Mouse (Mus musculus): ENCODE results near the gene Fam173b. TPM values are rescaled to one million over a fixed set of nuclear protein-coding genes. Genes with fewer than 3 reads are reported as not detected.
A peak's percentile ranks its signal among the peaks of the same experiment; 100 is the strongest.
"Not testable (repeated sequence)": the region's sequence is repeated elsewhere in the genome, so short reads cannot be mapped to it uniquely, and the experiment has no call there.

Gene Fam173b
- polyA plus RNA-seq, 1 experiment from 2014 or later = 13.6 TPM

DNA sequence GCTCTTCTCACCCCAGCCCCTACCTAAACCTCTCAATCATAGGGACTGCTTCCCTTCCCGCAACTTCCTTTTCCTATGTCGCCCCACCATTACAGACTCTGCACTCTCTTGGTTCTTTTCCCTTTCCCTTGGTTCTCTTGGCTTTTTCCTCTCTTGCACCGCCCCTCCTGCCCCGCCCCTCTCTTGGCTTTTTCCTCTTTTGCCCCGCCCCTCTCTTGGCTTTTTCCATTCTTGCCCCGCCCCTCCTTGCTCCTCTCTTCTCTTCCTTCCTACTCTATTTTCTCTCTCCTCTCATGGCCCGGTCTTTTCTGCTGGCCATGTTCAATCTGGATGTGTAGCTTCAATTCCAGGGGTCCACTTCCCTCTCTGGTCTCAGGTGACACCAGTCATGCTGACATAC, 34.2 kb upstream of the Fam173b start:
- no peak for ATAC-seq (ENCODE audit: insufficient read depth, low FRiP score, low TSS enrichment)
- Histone ChIP-seq H3K27me3 (ENCODE audit: control insufficient read depth, insufficient read depth, low read length) (no peaks in the 10 kb centered on the region), H3K9me3 (ENCODE audit: control insufficient read depth, low read length) (no peaks in the 10 kb centered on the region), H3K36me3 (ENCODE audit: control insufficient read depth, insufficient read depth, low read length) (no peaks in the 10 kb centered on the region), H3K4me2 (ENCODE audit: low read depth) (no peak overlapping the region), H3K9ac (ENCODE audit: low read length) (no peak overlapping the region), H3K4me3 (ENCODE audit: low read depth, low read length) (no peak overlapping the region), H3K4me1 (ENCODE audit: control insufficient read depth, insufficient read depth, low read length) (0 out of 2 replicates have a peak, but pooled peaks cover 4% of the 10 kb centered on the region), H3K27ac (ENCODE audit: low read depth, low read length) (no peak overlapping the region)
- 67% methylated on average over 7 of the region's 7 CpGs for WGBS
- no peak for DNase-seq (ENCODE audit: low spot score)

DNA sequence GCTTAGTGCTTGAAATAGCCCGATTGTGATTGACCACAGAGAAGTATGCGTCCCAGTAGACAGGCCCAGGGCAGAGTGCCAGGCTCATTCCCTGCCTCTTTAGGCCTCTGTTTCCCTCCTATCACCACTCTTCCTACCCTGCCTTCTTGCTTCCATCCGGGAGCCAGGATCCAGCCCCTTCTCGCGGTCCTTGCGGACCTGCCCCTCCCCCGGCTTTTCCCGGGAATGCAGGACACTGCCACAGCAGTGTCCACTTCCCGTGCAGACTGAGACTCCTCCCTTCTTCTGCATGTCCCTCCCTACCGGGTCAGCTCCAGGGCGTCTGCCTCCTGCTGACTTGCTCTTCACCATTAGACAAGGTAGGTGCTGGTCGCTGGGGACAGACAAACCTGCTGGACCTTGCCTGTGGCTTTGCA, 33.1 kb upstream of the Fam173b start:
- Histone ChIP-seq H3K27me3 (ENCODE audit: control insufficient read depth, insufficient read depth, low read length) (no peaks in the 10 kb centered on the region), H3K4me1 (ENCODE audit: control insufficient read depth, insufficient read depth, low read length) (0 out of 2 replicates have a peak, but pooled peaks cover 4% of the 10 kb centered on the region), H3K27ac (ENCODE audit: low read depth, low read length) (no peak overlapping the region), H3K9me3 (ENCODE audit: control insufficient read depth, low read length) (no peaks in the 10 kb centered on the region), H3K36me3 (ENCODE audit: control insufficient read depth, insufficient read depth, low read length) (no peaks in the 10 kb centered on the region), H3K9ac (ENCODE audit: low read length) (no peak overlapping the region), H3K4me2 (ENCODE audit: low read depth) (no peak overlapping the region), H3K4me3 (ENCODE audit: low read depth, low read length) (no peak overlapping the region)
- ATAC-seq (ENCODE audit: insufficient read depth, low FRiP score, low TSS enrichment) (no peak), DNase-seq (ENCODE audit: low spot score) (peak; percentile 43)
- WGBS = 25% methylated on average over 12 of the region's 12 CpGs

DNA sequence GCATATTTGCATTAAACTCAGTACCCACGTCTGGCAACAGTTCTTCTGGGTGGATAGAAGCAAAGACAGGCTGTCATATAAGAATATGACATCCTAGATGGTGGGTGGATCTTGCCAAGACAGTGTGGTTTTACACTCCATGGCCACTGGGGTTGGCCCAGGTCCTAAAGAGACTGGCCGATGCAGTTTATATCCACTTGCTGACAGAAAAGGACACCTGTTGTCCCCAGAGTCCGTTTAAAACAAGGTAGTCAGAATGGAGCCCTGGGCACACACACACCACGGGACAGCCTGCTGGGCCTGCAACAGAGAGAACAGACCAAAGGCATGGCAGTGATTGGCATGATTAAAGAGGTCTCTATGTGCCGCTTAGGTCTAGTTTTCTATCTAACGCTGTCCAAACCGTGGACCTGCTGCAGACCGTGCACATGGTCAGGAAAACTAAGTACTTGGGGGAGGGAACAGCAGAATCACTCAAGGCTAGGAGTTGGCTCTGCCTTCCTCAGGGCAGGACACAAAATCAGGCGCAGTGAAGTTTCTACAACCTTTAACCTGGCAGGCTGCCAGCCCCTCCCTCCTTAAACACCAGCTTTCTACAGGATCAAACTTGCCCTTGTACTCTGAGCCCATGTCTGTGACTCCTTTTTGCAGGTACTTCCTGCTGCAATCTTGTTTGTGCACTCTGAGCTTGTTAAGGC, 32.2 kb upstream of the Fam173b start:
- no peak overlapping the region for H3K27ac ChIP-seq (ENCODE audit: low read depth, low read length)
- H3K9ac ChIP-seq (ENCODE audit: low read length) = no peak overlapping the region
- H3K4me3 ChIP-seq (ENCODE audit: low read depth, low read length) = no peak overlapping the region
- H3K4me1 ChIP-seq (ENCODE audit: control insufficient read depth, insufficient read depth, low read length) = 0 out of 2 replicates have a peak, but pooled peaks cover 4% of the 10 kb centered on the region
- no peaks in the 10 kb centered on the region for H3K27me3 ChIP-seq (ENCODE audit: control insufficient read depth, insufficient read depth, low read length)
- H3K9me3 ChIP-seq (ENCODE audit: control insufficient read depth, low read length) = no peaks in the 10 kb centered on the region
- ATAC-seq (ENCODE audit: insufficient read depth, low FRiP score, low TSS enrichment) = no peak
- H3K36me3 ChIP-seq (ENCODE audit: control insufficient read depth, insufficient read depth, low read length) = no peaks in the 10 kb centered on the region
- 68% methylated on average over 9 of the region's 9 CpGs for WGBS
- no peak for DNase-seq (ENCODE audit: low spot score)
- H3K4me2 ChIP-seq (ENCODE audit: low read depth) = no peak overlapping the region

DNA sequence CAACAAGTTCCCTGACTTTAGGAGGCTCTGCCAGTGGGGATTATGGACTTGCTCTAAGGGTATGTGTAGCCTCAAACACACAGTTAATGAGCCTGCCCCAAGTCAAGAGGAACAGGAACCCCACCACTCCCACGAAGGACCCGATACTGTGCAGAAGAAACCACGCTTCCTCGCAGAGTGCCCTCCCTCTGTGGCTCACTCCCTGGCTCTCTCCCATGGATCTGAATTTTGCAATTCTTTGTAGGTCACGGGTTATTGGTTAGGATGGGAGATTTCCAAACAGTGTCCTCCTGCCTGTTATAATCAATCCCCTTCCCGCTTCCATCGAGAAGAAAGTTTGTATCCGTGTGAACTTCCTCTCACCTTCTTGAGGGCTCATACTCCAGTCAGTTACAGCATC, 30.7 kb upstream of the Fam173b start:
- Histone ChIP-seq H3K4me3 (ENCODE audit: low read depth, low read length) (no peak overlapping the region), H3K27me3 (ENCODE audit: control insufficient read depth, insufficient read depth, low read length) (no peaks in the 10 kb centered on the region), H3K9me3 (ENCODE audit: control insufficient read depth, low read length) (no peaks in the 10 kb centered on the region), H3K36me3 (ENCODE audit: control insufficient read depth, insufficient read depth, low read length) (no peaks in the 10 kb centered on the region), H3K9ac (ENCODE audit: low read length) (no peak overlapping the region), H3K4me1 (ENCODE audit: control insufficient read depth, insufficient read depth, low read length) (0 out of 2 replicates have a peak, but pooled peaks cover 4% of the 10 kb centered on the region), H3K4me2 (ENCODE audit: low read depth) (no peak overlapping the region), H3K27ac (ENCODE audit: low read depth, low read length) (no peak overlapping the region)
- ATAC-seq (ENCODE audit: insufficient read depth, low FRiP score, low TSS enrichment) = no peak
- WGBS = 89% methylated on average over 8 of the region's 8 CpGs
- no peak for DNase-seq (ENCODE audit: low spot score)

DNA sequence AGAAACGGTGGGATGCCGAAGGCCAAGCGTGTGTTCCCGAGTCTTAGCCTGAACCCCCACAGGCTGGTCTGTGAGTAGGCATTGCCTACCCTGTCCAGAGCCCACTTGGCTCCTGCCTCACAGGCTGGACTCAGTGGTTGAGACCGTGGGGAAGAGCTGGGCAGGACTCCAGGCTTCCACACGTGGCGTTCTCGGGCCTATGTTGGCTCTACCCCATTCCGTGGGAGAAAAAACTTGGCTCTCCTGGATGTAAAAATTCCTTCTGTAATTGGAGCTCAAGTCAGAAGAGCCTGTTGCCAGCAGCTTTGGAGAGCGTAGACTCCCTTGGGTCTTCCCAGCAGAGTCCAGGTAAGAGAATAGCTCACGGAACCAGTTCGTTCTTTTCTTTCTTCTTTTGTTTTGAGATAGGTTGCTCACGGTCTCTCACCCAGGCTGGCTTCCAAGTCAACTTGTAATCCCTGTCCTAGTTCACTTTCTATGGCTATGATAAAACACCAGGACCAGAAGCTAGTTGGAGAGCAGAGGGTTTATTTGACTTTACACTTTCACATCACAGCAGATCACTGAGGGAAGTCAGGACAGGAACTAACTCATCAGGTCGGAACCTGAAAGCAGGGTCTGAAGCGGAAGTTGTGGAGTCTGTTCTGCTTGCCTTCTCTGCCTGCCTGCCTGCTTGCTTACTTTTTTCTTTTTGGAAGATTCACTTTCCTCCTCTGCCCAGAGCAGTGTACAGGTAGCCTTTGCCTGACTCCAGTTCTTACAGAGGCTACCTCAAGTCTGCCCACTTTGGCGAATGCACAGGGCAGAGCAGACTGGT, 29.5 kb upstream of the Fam173b start:
- H3K9ac ChIP-seq (ENCODE audit: low read length) = no peak overlapping the region
- H3K4me3 ChIP-seq (ENCODE audit: low read depth, low read length) = no peak overlapping the region
- H3K4me2 ChIP-seq (ENCODE audit: low read depth) = no peak overlapping the region
- 0 out of 2 replicates have a peak, but pooled peaks cover 4% of the 10 kb centered on the region for H3K4me1 ChIP-seq (ENCODE audit: control insufficient read depth, insufficient read depth, low read length)
- 87% methylated on average over 16 of the region's 16 CpGs for WGBS
- no peaks in the 10 kb centered on the region for H3K27me3 ChIP-seq (ENCODE audit: control insufficient read depth, insufficient read depth, low read length)
- H3K27ac ChIP-seq (ENCODE audit: low read depth, low read length) = no peak overlapping the region
- ATAC-seq (ENCODE audit: insufficient read depth, low FRiP score, low TSS enrichment) (no peak), DNase-seq (ENCODE audit: low spot score) (no peak)
- no peaks in the 10 kb centered on the region for H3K36me3 ChIP-seq (ENCODE audit: control insufficient read depth, insufficient read depth, low read length)
- no peaks in the 10 kb centered on the region for H3K9me3 ChIP-seq (ENCODE audit: control insufficient read depth, low read length)

DNA sequence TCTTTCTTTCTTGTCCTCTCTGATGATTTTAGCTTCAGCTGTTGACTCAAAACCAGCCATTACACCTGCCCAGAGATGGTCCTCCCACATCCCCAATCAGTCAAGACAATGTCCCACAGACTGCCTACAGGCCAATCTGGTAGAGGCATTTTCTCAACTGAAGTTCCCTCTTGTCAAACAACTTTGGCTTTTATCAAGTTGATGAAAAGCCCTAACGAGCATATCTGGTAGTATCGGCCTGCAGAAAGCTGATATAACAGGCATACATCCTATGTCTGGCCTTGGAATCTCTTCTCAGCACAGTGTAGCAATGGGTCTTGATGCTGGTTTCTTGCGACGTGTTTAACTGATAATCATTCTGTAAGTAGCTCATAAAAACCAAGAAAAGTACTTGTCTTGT, 28.4 kb upstream of the Fam173b start:
- DNase-seq (ENCODE audit: low spot score) (no peak), ATAC-seq (ENCODE audit: insufficient read depth, low FRiP score, low TSS enrichment) (no peak)
- Histone ChIP-seq H3K4me2 (ENCODE audit: low read depth) (no peak overlapping the region), H3K27me3 (ENCODE audit: control insufficient read depth, insufficient read depth, low read length) (no peaks in the 10 kb centered on the region), H3K4me3 (ENCODE audit: low read depth, low read length) (no peak overlapping the region), H3K27ac (ENCODE audit: low read depth, low read length) (no peak overlapping the region), H3K9ac (ENCODE audit: low read length) (no peak overlapping the region), H3K9me3 (ENCODE audit: control insufficient read depth, low read length) (no peaks in the 10 kb centered on the region), H3K36me3 (ENCODE audit: control insufficient read depth, insufficient read depth, low read length) (no peaks in the 10 kb centered on the region), H3K4me1 (ENCODE audit: control insufficient read depth, insufficient read depth, low read length) (0 out of 2 replicates have a peak, but pooled peaks cover 4% of the 10 kb centered on the region)
- WGBS = 92% methylated on average over 4 of the region's 4 CpGs

DNA sequence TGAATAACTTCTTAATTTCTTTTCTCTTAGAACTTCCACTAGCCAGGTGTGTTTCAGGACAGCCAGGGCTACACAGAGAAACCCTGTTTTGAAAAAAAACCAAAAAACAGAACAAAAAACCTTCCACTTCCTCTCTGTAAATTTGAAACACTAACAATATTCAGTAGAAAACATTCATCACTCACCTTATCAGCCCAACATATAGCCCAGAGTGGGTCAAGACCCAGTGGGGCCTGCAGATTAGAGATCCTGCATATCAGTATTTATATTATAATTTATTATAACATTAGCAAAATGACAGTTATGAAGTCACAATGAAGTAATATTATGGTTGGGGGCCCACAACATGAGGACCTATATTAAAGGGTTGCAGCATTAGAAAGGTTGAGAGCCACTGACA, 28.0 kb upstream of the Fam173b start:
- Histone ChIP-seq H3K36me3 (ENCODE audit: control insufficient read depth, insufficient read depth, low read length) (no peaks in the 10 kb centered on the region), H3K9me3 (ENCODE audit: control insufficient read depth, low read length) (no peaks in the 10 kb centered on the region), H3K4me1 (ENCODE audit: control insufficient read depth, insufficient read depth, low read length) (0 out of 2 replicates have a peak, but pooled peaks cover under 1% of the 10 kb centered on the region), H3K9ac (ENCODE audit: low read length) (no peak overlapping the region), H3K27me3 (ENCODE audit: control insufficient read depth, insufficient read depth, low read length) (no peaks in the 10 kb centered on the region), H3K27ac (ENCODE audit: low read depth, low read length) (no peak overlapping the region), H3K4me3 (ENCODE audit: low read depth, low read length) (no peak overlapping the region), H3K4me2 (ENCODE audit: low read depth) (no peak overlapping the region)
- no peak for ATAC-seq (ENCODE audit: insufficient read depth, low FRiP score, low TSS enrichment)
- no peak for DNase-seq (ENCODE audit: low spot score)

DNA sequence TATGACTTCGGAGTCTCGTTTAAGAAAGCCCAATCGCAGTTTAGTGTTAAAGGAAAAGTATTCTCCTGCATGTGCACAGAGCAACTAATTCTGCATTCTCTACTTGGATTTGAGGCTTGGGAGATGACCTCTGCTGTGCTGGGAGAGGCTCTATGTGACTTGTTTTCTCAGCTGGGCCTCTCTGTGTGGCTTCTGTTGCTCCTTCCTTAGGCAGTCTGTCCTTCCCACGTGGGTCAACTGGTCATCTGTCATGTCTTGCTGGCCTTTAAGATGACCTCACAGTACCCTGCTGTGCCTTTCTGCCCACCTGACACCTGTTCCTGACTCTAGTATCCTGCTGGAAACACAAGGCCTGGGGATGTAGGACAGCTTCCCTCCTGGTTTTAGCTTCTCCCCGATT, 25.6 kb upstream of the Fam173b start:
- H3K27ac ChIP-seq (ENCODE audit: low read depth, low read length) = no peak overlapping the region
- H3K4me3 ChIP-seq (ENCODE audit: low read depth, low read length) = no peak overlapping the region
- 61% methylated on average over 5 of the region's 5 CpGs for WGBS
- H3K9me3 ChIP-seq (ENCODE audit: control insufficient read depth, low read length) = no peaks in the 10 kb centered on the region
- no peaks in the 10 kb centered on the region for H3K36me3 ChIP-seq (ENCODE audit: control insufficient read depth, insufficient read depth, low read length)
- no peak for DNase-seq (ENCODE audit: low spot score)
- no peak overlapping the region for H3K9ac ChIP-seq (ENCODE audit: low read length)
- H3K27me3 ChIP-seq (ENCODE audit: control insufficient read depth, insufficient read depth, low read length) = no peaks in the 10 kb centered on the region
- no peak overlapping the region for H3K4me2 ChIP-seq (ENCODE audit: low read depth)
- no peak for ATAC-seq (ENCODE audit: insufficient read depth, low FRiP score, low TSS enrichment)
- H3K4me1 ChIP-seq (ENCODE audit: control insufficient read depth, insufficient read depth, low read length) = no peaks in the 10 kb centered on the region

DNA sequence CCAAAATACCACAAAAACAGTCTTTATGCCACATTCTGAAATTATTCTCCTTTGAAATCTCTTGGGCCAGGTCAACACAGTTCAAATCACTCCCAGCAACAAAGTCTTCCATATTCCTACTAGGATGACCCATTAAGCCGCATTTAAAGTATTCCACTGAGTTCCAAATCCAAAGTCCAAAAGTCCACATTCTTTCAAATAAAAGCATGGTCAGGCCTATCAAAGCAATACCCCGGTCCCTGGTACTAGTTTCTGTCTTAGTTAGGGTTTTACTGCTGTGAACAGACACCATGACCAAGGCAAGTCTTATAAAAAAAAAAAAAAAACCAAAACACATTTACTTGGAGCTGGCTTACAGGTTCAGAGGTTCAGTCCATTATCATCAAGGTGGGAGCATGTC, 20.6 kb upstream of the Fam173b start:
- H3K4me3 ChIP-seq (ENCODE audit: low read depth, low read length); H3K9me3 ChIP-seq (ENCODE audit: control insufficient read depth, low read length); H3K27me3 ChIP-seq (ENCODE audit: control insufficient read depth, insufficient read depth, low read length); H3K9ac ChIP-seq (ENCODE audit: low read length); DNase-seq (ENCODE audit: low spot score); H3K36me3 ChIP-seq (ENCODE audit: control insufficient read depth, insufficient read depth, low read length); H3K27ac ChIP-seq (ENCODE audit: low read depth, low read length); H3K4me2 ChIP-seq (ENCODE audit: low read depth); ATAC-seq (ENCODE audit: insufficient read depth, low FRiP score, low TSS enrichment); H3K4me1 ChIP-seq (ENCODE audit: control insufficient read depth, insufficient read depth, low read length): not testable (repeated sequence)
- 91% methylated on average over 2 of the region's 2 CpGs for WGBS

Data from neural tube, embryonic 11.5 days (tissue).